Mouse (Mus musculus) urinary bladder, adult 18-20 months (tissue): Measurements from ENCODE around the gene Gm5565.
"Not testable (repeated sequence)": the region's sequence is repeated elsewhere in the genome, so short reads cannot be mapped to it uniquely, and the experiment has no call there.

ENCODE experiments used
- DNase-seq, 2 experiments: peaks; one replicate each; pipeline ENCODE4 v3.0.0; 2022; ENCODE audit warnings: low spot score in 2 of 2, mixed read lengths in 2 of 2

Gene Gm5565

GRCm38 (mm10) chr5:146160439-146160838 lies at the start of gene Gm5565:
Gene Gm5565 (minus strand): TSS chr5:146160539.
- DNase-seq, result not testable (repeated sequence)

- DNase-seq, result no peak
These were observed 45.2 kb upstream of the Gm5565 start for GRCm38 (mm10) chr5:146205537-146205936.

DNA sequence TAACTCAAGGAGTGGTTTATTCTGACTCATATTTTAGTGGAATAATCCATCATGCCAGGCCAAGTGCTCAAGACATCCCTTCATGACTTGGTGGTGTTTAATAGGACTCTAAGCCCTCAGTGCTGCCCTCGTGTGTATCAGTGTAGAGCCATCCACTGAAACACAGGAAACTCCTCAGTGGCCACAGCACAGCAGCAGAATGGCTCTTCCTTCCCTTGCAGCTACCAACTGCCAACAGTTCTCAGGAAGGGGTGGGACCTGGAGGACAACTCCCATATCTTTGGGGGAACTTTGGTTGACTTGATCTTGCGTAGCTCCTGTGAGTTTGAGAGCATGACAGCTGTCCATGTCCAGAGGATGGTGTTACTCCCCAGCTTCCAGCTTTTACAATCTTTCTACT lies 43.6 kb upstream of the Gm5565 start:
- no peak for DNase-seq

GRCm38 (mm10) chr5:146200580-146200979 lies 40.2 kb upstream of the Gm5565 start:
- no peak for DNase-seq

DNA sequence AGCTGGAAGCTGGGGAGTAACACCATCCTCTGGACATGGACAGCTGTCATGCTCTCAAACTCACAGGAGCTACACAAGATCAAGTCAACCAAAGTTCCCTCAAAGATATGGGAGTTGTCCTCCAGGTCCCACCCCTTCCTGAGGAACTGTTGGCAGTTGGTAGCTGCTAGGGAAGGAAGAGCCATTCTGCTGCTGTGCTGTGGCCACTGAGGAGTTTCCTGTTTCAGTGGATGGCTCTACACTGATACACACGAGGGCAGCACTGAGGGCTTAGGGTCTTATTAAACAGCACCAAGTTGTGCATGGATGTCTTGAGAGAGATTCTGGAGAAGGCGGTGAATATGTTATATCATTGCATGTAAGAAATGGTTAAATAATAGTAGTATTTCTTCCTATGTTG lies 39.2 kb upstream of the Gm5565 start:
- no peak for DNase-seq

- DNase-seq, result no peak
These were observed 38.7 kb upstream of the Gm5565 start for GRCm38 (mm10) chr5:146199073-146199472.

- no peak for DNase-seq
These were observed 33.0 kb upstream of the Gm5565 start for GRCm38 (mm10) chr5:146193360-146193759.

DNA sequence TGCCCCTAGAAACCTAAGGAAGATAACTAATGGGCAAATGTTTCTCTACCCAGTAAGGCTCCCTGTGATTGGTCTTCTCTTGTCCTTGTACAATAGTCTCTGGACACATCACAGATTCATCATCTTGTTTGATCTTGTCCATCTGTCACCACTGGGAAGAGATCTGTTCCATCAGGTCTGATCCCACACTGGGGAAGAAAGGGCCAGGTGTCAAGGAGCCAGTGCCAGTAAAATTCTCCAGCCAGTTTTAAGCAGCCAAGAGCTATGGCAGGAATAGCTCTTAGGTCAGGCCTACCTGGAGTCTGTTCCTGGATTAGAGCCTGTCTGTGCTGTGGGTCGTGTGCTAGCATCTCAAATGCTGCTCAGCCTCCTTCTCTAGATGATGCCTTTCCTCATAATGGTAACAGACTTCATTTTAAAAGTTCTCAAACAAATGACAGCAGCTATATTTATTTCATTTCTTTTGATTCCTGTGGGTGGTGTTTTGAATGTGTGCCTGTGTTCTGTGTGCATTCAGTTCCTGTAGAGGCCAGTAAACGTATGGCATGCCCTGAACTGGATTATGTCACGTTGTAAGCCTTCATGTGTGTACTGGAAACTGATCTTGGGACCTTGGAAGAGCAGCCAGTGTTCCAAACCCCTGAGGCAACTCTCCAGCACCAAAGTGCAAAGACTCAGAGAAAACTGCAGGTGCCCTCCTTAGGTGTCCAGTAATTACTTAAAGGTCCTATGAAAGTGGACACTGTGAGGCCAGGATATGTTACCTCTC lies 30.3 kb upstream of the Gm5565 start:
- no peak for DNase-seq

DNA sequence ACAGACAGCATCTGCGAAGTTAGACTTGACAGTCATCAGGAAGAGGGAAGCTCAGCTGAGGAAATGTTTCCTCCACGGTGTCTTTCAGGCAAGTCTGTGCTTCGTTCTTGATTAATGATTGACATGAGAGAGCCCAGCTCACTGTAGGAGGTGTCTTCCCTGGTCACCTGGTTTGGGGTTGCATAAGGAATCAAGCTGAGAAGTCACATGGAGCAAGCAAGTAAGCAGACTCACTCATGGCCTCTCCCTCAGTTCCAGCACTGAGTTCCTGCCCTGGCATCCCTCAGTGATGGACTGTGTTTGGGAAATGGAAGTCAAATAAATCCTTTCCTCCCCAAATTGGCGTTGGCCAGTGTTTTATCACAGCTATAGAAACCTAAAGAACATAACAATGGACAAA lies 29.8 kb upstream of the Gm5565 start:
- DNase-seq, result no peak

GRCm38 (mm10) chr5:146188712-146189111 lies 28.4 kb upstream of the Gm5565 start:
- no peak for DNase-seq

- no peak for DNase-seq
These were observed 27.8 kb upstream of the Gm5565 start for GRCm38 (mm10) chr5:146188144-146188543.

DNA sequence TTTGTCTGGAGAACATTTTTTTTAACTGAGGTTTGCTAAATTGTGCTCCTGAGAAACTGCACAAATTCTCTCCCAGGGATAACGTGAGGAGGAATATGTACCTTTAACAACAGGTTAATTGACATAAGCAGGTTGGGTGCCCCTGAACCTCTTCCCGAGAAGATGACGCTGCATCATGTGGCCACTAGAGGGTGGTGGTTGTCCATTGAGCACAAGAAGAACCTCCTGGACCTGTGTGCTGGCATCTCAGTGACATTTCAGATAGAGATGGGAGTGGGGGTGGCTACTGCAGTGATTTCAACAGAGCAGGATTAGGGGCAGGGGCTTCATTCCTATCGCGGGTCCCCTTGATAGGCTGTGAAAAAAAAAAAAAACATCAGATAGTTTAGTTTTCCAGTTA lies 27.1 kb upstream of the Gm5565 start:
- peak; percentile 10 to 28 for DNase-seq

- not testable (repeated sequence) for DNase-seq
These were observed 24.9 kb upstream of the Gm5565 start, which contains the start of gene 1700001J03Rik for GRCm38 (mm10) chr5:146185204-146185603. Gene 1700001J03Rik (minus strand): TSS chr5:146185304.

GRCm38 (mm10) chr5:146172744-146173143 lies 12.4 kb upstream of the Gm5565 start:
- DNase-seq, result peak in 1 of 2 experiments; percentile 8

GRCm38 (mm10) chr5:146170621-146171020 lies 10.3 kb upstream of the Gm5565 start, which contains the start of gene Gm6309:
Gene Gm6309 (minus strand): TSS chr5:146170721.
- not testable (repeated sequence) for DNase-seq

DNA sequence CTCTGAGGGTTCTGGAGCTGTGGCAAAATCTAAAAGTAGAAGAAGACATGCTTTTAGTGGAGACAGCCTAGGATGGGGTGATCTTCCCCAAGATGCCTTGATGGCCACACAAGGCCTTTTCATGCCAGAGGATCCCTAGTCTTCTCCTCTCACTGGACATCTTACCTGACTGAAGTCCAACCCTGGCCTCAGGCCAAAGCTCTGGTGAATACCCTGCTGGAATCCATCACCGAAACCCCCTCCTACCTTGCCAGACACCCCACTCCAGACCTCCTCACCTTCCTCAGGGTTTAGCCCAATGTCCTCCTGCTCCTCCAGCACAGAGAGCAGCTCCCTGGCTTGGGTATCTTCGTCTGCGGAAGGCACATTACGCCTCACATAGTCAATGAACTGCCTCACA lies 2.0 kb downstream of the Gm5565 start:
- DNase-seq, result not testable (repeated sequence)

GRCm38 (mm10) chr5:146150454-146150853 lies 9.9 kb downstream of the Gm5565 start:
- DNase-seq, result no peak

DNA sequence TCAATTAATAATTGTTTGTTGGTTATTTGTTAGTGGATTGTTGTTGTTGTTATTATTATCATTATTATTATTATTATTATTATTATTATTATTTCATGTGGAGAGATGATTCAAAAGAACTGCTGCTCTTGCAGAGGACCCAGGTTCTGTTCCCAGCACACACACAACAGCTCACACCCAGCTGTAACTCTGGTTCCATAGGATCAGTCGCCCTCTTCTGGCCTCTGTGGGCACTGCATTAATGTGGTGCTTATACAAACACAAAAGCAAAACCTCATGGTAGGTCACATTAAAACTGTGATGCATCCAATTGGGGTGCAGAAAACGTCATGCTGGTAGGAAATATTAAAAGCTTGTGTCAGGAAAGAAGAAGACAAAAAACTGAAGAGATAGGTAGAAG lies 12.4 kb downstream of the Gm5565 start:
- DNase-seq, result no peak
